Mouse (Mus musculus) ovary, adult 2 months (tissue): Measurements from ENCODE around the gene Ccl17. TPM values are rescaled to one million over a fixed set of nuclear protein-coding genes. Genes with fewer than 3 reads are reported as not detected.

ENCODE experiments used
- polyA plus RNA-seq: library from polyadenylated mRNA; depleted of rRNA; stranded (reverse); fragments of >200 nt; gene quantifications from 2 replicates; pipeline ENCODE4 v1.2.3, GENCODE M21; 2012; rRNA removed

The Ccl17 gene
- polyA plus RNA-seq = 0.55 and 1.0 TPM in 2 replicates

DNA sequence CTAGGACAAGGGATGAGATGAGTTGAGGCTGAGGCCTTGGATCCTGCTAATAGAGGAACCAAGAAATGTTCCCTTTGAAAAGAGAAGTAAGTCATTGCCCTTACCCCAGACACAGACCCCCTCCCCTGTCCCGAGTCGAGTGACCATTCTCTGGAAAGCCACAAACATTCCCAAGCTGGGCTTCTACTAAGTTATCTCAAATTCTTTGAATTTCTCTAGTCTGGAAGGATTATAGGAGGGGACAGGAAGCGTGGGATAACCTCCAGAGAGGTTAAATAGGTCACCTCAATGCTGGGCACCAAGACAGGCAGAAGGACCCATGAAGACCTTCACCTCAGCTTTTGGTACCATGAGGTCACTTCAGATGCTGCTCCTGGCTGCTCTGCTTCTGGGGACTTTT lies at the start of gene Ccl17:
Gene Ccl17, plus strand, starts transcription at position 301 of the 400 bp plus-strand sequence.

DNA sequence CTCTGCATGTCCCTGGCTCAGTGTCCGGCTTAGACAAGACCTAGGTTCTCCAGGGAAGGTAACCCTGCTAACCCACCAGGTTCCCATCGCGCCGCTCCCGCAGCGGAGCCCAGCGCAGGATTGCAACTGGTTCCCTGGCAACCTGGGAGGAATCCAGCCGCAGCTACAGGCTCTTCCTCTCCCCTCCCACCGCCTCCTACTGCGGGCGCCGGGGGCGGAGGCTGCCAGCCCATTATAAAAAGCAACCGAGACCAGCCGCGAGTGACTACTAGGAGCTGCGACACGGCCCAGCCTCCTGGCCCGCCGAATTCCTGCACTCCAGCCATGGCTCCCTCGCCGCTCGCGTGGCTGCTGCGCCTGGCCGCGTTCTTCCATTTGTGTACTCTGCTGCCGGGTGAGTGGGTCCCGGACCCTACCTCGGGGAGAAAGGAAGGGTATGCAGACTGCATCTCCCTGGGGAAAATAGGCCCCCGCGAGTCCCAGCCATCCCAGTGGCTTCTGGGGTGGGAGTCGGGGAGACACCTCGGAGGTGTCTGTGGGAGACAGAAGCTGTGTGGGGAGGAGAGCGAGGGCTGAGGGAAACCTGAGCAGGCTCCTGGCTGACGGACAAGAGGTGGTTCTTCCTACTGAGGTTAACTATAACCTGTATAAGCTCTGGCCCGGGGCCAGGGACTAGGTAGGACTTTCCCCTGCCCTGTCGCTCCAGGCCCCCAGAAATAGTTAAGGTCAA lies 38.1 kb upstream of the Ccl17 start, which contains the start of gene Cx3cl1:
Gene Cx3cl1, plus strand, starts transcription at position 69 of the 730 bp plus-strand sequence.

DNA sequence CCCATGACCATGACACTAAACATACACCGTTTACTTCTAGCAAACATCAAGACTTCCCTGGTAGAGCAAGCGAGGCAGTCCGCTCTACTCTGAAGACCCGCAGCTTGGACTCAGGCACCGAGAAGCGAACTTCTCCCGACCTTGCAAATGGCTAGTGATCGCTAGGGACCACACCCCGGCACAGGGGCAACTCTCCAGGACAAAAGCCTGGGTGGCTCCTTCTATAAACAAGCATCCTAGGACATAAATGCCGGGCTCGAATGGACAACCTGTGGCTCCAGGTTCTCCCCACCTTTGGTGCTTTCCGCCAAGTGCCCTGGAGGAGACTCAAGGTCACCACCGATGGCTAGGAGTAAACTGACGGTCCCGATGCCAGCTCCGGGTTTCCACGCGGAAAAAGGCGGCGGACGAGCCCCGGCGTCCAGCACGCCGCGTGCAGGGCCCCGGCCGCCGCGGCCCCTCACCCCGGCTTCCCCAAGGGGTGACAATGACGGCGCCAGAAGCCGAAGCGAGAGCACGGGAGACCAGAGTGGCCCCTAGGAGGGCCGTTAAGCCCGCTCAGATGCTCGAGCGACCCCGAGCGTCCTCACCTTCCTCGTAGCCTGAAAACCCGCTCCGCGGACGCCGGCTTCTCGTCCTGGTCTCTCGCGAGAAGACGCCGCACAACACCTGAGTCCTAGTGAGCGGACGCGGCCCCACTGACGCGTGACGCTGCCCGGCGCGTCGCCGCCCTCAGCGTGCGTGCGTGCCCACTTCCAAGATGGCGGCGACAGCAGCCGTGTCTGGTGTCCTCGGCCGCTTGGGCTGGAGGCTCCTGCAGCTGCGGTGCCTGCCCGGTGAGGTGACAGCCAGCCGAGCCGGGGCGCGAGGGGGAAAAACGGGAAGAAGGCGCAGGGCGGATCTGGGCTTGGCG lies 27.7 kb downstream of the Ccl17 start, which contains the start of the genes Coq9 and Ciapin1:
Gene Coq9, plus strand, starts transcription at position 660 of the 913 bp plus-strand sequence.
Gene Ciapin1, minus strand, starts transcription at position 697 of the 913 bp plus-strand sequence.

DNA sequence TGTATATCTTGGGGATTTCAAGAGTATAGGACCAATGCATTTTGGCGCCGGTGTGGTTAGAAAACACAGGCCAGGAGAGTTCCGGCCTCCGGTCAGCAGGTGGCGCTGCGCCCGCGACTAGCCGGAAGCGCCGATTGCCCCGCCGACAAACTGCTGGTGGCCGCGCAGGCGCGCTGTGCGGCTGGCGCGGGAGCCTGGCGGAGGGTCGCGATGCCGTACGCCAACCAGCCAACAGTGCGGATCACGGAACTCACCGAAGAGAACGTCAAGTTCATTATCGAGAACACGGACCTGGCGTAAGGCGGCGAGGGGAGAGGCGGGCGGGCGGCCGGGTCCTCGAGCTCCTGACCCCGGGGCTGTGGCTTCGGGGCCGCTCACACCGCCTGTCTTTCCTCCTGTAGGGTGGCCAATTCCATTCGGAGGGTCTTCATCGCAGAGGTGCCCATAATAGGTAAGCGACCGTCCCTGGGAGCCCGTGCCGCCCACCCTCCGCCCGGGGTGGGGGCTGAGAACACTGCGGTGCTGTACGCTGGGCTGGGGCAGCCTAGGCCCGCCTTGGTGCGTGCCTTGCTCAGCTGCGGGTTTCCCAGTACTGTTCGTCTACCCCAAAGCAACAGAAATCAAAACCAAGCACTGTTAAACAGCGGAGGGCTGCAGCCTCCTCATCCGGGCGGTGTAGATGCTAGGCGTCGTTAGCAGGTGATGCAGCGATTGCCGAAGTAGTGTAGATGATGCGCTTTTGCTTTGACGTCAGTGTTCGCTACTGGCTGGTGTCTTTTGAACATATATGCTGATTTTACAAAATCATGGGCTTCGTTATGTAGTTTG lies 47.3 kb downstream of the Ccl17 start, which contains the start of gene Polr2c:
Gene Polr2c, plus strand, starts transcription at position 105 of the 828 bp plus-strand sequence.

Other genes with a start within 250 kb of the Ccl17 start
- 7.6 and 8.6 TPM in 2 replicates for gene Rspry1, start 208.5 kb upstream of the Ccl17 start, polyA plus RNA-seq
- 19.5 and 20.3 TPM in 2 replicates for gene Fam192a, start 208.5 kb upstream of the Ccl17 start, polyA plus RNA-seq
- 112 and 114 TPM in 2 replicates for gene Arl2bp, start 143.9 kb upstream of the Ccl17 start, polyA plus RNA-seq
- gene Pllp, start 114.2 kb upstream of the Ccl17 start, polyA plus RNA-seq = 27.7 and 33.6 TPM in 2 replicates
- gene Ccl22, start 64.9 kb upstream of the Ccl17 start, polyA plus RNA-seq = 2.1 and 2.4 TPM in 2 replicates
- gene Cx3cl1, start 38.4 kb upstream of the Ccl17 start, polyA plus RNA-seq = 39.1 and 60.1 TPM in 2 replicates
- gene Coq9, start 27.9 kb downstream of the Ccl17 start, polyA plus RNA-seq = 258 and 318 TPM in 2 replicates
- gene Ciapin1, start 27.9 kb downstream of the Ccl17 start, polyA plus RNA-seq = 30.7 and 54.7 TPM in 2 replicates
- 89.0 and 119 TPM in 2 replicates for gene Polr2c, start 47.0 kb downstream of the Ccl17 start, polyA plus RNA-seq
- gene Dok4, start 65.9 kb downstream of the Ccl17 start, polyA plus RNA-seq = 20.1 and 21.0 TPM in 2 replicates
- 37.3 and 55.2 TPM in 2 replicates for gene Ccdc102a, start 107.6 kb downstream of the Ccl17 start, polyA plus RNA-seq
- 2.1 and 3.6 TPM in 2 replicates for gene Adgrg5, start 113.2 kb downstream of the Ccl17 start, polyA plus RNA-seq
- 361 and 638 TPM in 2 replicates for gene Adgrg1, start 164.3 kb downstream of the Ccl17 start, polyA plus RNA-seq
- 7.9 and 9.3 TPM in 2 replicates for gene Adgrg3, start 207.2 kb downstream of the Ccl17 start, polyA plus RNA-seq
- 10.4 and 12.1 TPM in 2 replicates for gene Drc7, start 244.7 kb downstream of the Ccl17 start, polyA plus RNA-seq